Mouse (Mus musculus): ENCODE results near the gene Gjc2. TPM values are rescaled to one million over a fixed set of nuclear protein-coding genes. Genes with fewer than 3 reads are reported as not detected.

Gjc2 gene
- 0.63 TPM for polyA plus RNA-seq (2015; fragmentation: Illumina TruSeq; extraction: RNeasy Lipid Tissue Mini Kit (QIAGEN cat#74804); ENCODE audit: insufficient read depth, low read depth, low replicate concordance)

DNA sequence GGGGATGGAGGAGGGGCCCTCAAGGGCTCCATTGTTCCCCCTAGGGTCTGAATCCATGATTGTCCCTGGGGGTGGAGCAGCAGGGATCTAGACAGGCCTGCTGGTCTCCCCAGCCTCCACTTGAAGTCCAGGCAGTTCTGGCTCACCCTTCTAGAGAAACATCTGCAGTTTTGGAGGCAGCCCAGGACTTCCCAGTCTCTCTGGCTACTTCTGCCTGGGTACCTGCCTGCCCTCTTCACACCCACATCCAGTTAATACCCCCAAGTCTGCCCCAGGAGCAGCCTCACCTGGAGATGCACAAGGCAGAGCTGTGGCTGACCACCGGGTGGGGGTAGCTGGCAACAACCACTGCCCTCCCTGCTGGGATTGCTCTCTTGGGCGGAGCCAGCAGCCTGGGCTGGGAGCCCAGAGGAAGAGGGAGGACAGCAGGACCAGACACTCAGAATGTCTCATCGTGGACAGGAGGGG lies at the start of gene Gjc2:
Gjc2 (minus strand) TSS at position 350 of the 468 bp plus-strand sequence.

DNA sequence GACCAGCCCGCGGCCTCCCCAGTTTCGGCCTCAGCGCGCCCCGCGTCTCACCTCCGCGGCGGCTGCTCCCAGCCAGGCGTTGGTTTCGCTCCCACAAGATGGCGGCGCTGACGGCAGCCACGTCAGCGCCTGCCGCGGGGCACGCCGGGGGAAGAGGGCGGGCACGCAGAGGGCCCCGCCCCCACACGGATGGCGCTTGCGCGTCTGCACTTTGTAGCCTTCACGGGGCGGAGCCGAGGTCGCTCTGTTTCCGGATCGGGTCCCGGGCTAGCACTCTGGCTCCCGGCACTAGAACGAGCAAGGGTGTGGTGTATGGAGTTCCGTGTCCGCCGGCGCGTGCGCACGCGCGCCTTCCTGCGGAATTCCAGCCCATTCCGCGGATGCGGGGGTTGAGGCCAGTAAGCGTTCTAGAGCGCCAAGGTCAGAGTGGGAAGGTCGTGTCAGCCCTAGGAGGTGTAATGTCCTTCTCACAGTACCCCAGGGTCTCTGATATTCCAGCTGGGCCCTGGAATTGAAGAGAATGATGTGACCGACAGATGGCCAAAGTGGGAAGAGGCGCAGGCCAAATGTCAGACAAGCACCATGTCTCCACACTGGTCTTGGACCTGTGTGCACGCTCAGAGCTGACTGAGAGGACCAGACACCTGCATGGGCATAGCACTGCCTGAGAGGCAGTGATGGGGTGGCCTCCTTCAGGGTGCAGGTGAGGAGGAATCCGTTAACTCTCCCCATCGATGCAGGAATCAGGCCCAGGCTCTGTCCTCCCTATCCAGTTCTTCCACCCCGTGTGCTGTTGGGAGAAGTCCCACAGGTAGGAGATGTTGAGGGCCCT lies 45.3 kb upstream of the Gjc2 start, which contains the start of gene Arf1:
Arf1 (minus strand) TSS at position 149 of the 832 bp plus-strand sequence.

GRCm38 (mm10) chr11:59208153-59208831 lies 25.3 kb upstream of the Gjc2 start, which contains the start of gene 2310033P09Rik:
TSS of gene 2310033P09Rik (plus strand) at chr11:59208321.

DNA sequence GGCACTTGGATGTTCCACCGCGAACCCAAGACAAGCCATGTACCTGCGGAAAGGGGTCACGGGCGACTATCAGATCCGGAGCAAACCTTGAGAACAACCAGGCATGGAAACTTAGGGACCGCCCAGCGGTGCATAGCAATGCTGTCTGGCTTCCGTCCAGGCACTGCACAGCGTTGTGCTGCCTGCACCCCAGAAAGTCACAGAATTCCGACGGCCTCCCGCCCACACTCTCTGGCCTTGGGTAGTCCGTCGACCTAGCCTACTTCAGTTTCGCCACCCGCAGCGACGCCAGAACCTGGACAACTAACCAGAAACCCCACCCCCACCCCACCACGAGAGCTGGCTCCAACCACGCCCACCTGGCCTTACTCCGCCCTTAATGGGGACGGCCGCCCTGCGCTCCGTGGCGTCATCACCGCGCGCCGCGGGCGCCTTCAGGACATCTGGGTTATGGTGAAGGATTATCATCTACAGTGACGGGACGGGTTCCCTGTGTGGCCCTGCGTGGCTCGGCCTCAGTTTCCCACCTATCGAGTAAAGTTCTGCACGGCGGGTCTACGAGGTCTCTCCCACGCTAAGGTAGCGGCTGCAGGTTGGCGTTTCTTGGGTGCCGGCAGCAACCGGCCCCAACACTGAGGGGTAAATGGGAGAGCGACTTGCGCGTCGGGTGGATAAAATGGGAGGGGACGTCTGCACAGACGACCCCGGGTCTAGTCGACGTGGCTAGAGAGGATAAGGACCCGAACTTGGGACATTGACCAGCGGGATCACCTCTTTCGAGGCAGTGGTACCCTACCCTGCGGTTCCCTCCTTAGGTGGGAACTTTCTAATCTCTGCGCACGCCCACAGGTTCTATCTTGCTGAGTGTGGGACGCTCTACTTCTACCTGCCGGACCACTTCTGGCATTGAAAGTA lies 19.3 kb upstream of the Gjc2 start, which contains the start of gene Mrpl55:
Mrpl55 (plus strand) TSS at position 406 of the 915 bp plus-strand sequence.

GRCm38 (mm10) chr11:59192059-59192386 lies 9.0 kb upstream of the Gjc2 start, which contains the start of gene Guk1:
TSS of gene Guk1 (minus strand) at chr11:59192212.

GRCm38 (mm10) chr11:59163255-59164236 lies 19.5 kb downstream of the Gjc2 start, which contains the start of gene Iba57:
TSS of gene Iba57 (minus strand) at chr11:59163739.

GRCm38 (mm10) chr11:59135904-59136452 lies 47.0 kb downstream of the Gjc2 start, which contains the start of gene Obscn:
TSS of gene Obscn (minus strand) at chr11:59136402.

Other genes with a start within 250 kb of the Gjc2 start
- 27.0 TPM for gene Rnf187, start 244.3 kb downstream of the Gjc2 start, polyA plus RNA-seq (2015; fragmentation: Illumina TruSeq; extraction: RNeasy Lipid Tissue Mini Kit (QIAGEN cat#74804); ENCODE audit: insufficient read depth, low read depth, low replicate concordance)
- not detected for gene Hist3h2ba, start 234.3 kb downstream of the Gjc2 start, polyA plus RNA-seq (2015; fragmentation: Illumina TruSeq; extraction: RNeasy Lipid Tissue Mini Kit (QIAGEN cat#74804); ENCODE audit: insufficient read depth, low read depth, low replicate concordance)
- gene Hist3h2a, start 228.5 kb downstream of the Gjc2 start, polyA plus RNA-seq (2015; fragmentation: Illumina TruSeq; extraction: RNeasy Lipid Tissue Mini Kit (QIAGEN cat#74804); ENCODE audit: insufficient read depth, low read depth, low replicate concordance) = 4.9 TPM
- gene Trim17, start 228.5 kb downstream of the Gjc2 start, polyA plus RNA-seq (2015; fragmentation: Illumina TruSeq; extraction: RNeasy Lipid Tissue Mini Kit (QIAGEN cat#74804); ENCODE audit: insufficient read depth, low read depth, low replicate concordance) = not detected
- 11.7 TPM for gene Trim11, start 205.1 kb downstream of the Gjc2 start, polyA plus RNA-seq (2015; fragmentation: Illumina TruSeq; extraction: RNeasy Lipid Tissue Mini Kit (QIAGEN cat#74804); ENCODE audit: insufficient read depth, low read depth, low replicate concordance)
- gene Obscn, start 46.8 kb downstream of the Gjc2 start, polyA plus RNA-seq (2015; fragmentation: Illumina TruSeq; extraction: RNeasy Lipid Tissue Mini Kit (QIAGEN cat#74804); ENCODE audit: insufficient read depth, low read depth, low replicate concordance) = 0.20 TPM
- gene Iba57, start 19.5 kb downstream of the Gjc2 start, polyA plus RNA-seq (2015; fragmentation: Illumina TruSeq; extraction: RNeasy Lipid Tissue Mini Kit (QIAGEN cat#74804); ENCODE audit: insufficient read depth, low read depth, low replicate concordance) = 0.92 TPM
- gene Guk1, start 9.0 kb upstream of the Gjc2 start, polyA plus RNA-seq (2015; fragmentation: Illumina TruSeq; extraction: RNeasy Lipid Tissue Mini Kit (QIAGEN cat#74804); ENCODE audit: insufficient read depth, low read depth, low replicate concordance) = 44.7 TPM
- gene Mrpl55, start 19.3 kb upstream of the Gjc2 start, polyA plus RNA-seq (2015; fragmentation: Illumina TruSeq; extraction: RNeasy Lipid Tissue Mini Kit (QIAGEN cat#74804); ENCODE audit: insufficient read depth, low read depth, low replicate concordance) = 12.7 TPM
- gene 2310033P09Rik, start 25.1 kb upstream of the Gjc2 start, polyA plus RNA-seq (2015; fragmentation: Illumina TruSeq; extraction: RNeasy Lipid Tissue Mini Kit (QIAGEN cat#74804); ENCODE audit: insufficient read depth, low read depth, low replicate concordance) = 4.9 TPM
- 83.4 TPM for gene Arf1, start 45.1 kb upstream of the Gjc2 start, polyA plus RNA-seq (2015; fragmentation: Illumina TruSeq; extraction: RNeasy Lipid Tissue Mini Kit (QIAGEN cat#74804); ENCODE audit: insufficient read depth, low read depth, low replicate concordance)
- not detected for gene Wnt3a, start 107.5 kb upstream of the Gjc2 start, polyA plus RNA-seq (2015; fragmentation: Illumina TruSeq; extraction: RNeasy Lipid Tissue Mini Kit (QIAGEN cat#74804); ENCODE audit: insufficient read depth, low read depth, low replicate concordance)
- 1.6 TPM for gene Wnt9a, start 123.7 kb upstream of the Gjc2 start, polyA plus RNA-seq (2015; fragmentation: Illumina TruSeq; extraction: RNeasy Lipid Tissue Mini Kit (QIAGEN cat#74804); ENCODE audit: insufficient read depth, low read depth, low replicate concordance)
- not detected for gene Prss38, start 192.4 kb upstream of the Gjc2 start, polyA plus RNA-seq (2015; fragmentation: Illumina TruSeq; extraction: RNeasy Lipid Tissue Mini Kit (QIAGEN cat#74804); ENCODE audit: insufficient read depth, low read depth, low replicate concordance)